Mouse (Mus musculus): Measurements from ENCODE around the gene Tcf25. TPM values are rescaled to one million over a fixed set of nuclear protein-coding genes. Genes with fewer than 3 reads are reported as not detected.
A peak's percentile ranks its signal among the peaks of the same experiment; 100 is the strongest.

Tcf25 gene
- polyA plus RNA-seq, 1 experiment from 2014 or later, result 163 TPM

GRCm38 (mm10) chr8:123352118-123352517 lies 21.4 kb upstream of the Tcf25 start:
- Histone ChIP-seq H3K4me1 (ENCODE audit: control insufficient read depth in 2 of 2, insufficient read depth in 2 of 2, low read length in 2 of 2) (peaks cover 14 to 15% of the 10 kb centered on the region in 2 experiments), H3K4me2 (ENCODE audit: low read length) (no peak overlapping the region), H3K9me3 (ENCODE audit: control insufficient read depth, low read length) (no peaks in the 10 kb centered on the region), H3K27me3 (ENCODE audit: control insufficient read depth, insufficient read depth, low read length) (peaks cover 21% of the 10 kb centered on the region), H3K9ac (ENCODE audit: low read length) (no peak overlapping the region), H3K36me3 (ENCODE audit: control insufficient read depth, insufficient read depth, low read length) (no peaks in the 10 kb centered on the region), H3K4me3 (ENCODE audit: control insufficient read depth in 1 of 2, insufficient read depth in 1 of 2, low read depth in 1 of 2, low read length in 2 of 2) (no peak overlapping the region), H3K27ac (replicated peaks in 1 of 2; ENCODE audit: control insufficient read depth in 1 of 2, insufficient read depth in 1 of 2, low read depth in 2 of 2, low read length in 2 of 2) (no peak overlapping the region)
- ATAC-seq (ENCODE audit: insufficient number of reproducible peaks, insufficient read depth, low FRiP score, low read depth), result no peak
- 73% methylated on average over 12 of the region's 12 CpGs for WGBS

- 52% methylated on average over 13 of the region's 13 CpGs for WGBS
These were observed 20.8 kb upstream of the Tcf25 start for GRCm38 (mm10) chr8:123352786-123353185.

GRCm38 (mm10) chr8:123353216-123353615 lies 20.3 kb upstream of the Tcf25 start:
- WGBS, result 49% methylated on average over 11 of the region's 11 CpGs
- no peaks in the 10 kb centered on the region for H3K36me3 ChIP-seq (ENCODE audit: control insufficient read depth, insufficient read depth, low read length)

More at GRCm38 (mm10) chr8:123352786-123353185, 20.8 kb upstream of the Tcf25 start:
- H3K4me2 ChIP-seq (ENCODE audit: low read length), result no peak overlapping the region
- H3K4me3 ChIP-seq (ENCODE audit: control insufficient read depth in 1 of 2, insufficient read depth in 1 of 2, low read depth in 1 of 2, low read length in 2 of 2), result no peak overlapping the region
- no peak for ATAC-seq (ENCODE audit: insufficient number of reproducible peaks, insufficient read depth, low FRiP score, low read depth)
- H3K36me3 ChIP-seq (ENCODE audit: control insufficient read depth, insufficient read depth, low read length), result no peaks in the 10 kb centered on the region
- peaks cover 13 to 14% of the 10 kb centered on the region in 2 experiments for H3K4me1 ChIP-seq (ENCODE audit: control insufficient read depth in 2 of 2, insufficient read depth in 2 of 2, low read length in 2 of 2)
- H3K27me3 ChIP-seq (ENCODE audit: control insufficient read depth, insufficient read depth, low read length), result peaks cover 21% of the 10 kb centered on the region
- no peak overlapping the region for H3K27ac ChIP-seq (replicated peaks in 1 of 2; ENCODE audit: control insufficient read depth in 1 of 2, insufficient read depth in 1 of 2, low read depth in 2 of 2, low read length in 2 of 2)
- H3K9ac ChIP-seq (ENCODE audit: low read length), result no peak overlapping the region
- H3K9me3 ChIP-seq (ENCODE audit: control insufficient read depth, low read length), result no peaks in the 10 kb centered on the region

GRCm38 (mm10) chr8:123361082-123361739 lies 12.3 kb upstream of the Tcf25 start:
- H3K4me3 ChIP-seq (ENCODE audit: control insufficient read depth in 1 of 2, insufficient read depth in 1 of 2, low read depth in 1 of 2, low read length in 2 of 2), result no peak overlapping the region
- H3K4me2 ChIP-seq (ENCODE audit: low read length), result no peak overlapping the region
- H3K36me3 ChIP-seq (ENCODE audit: control insufficient read depth, insufficient read depth, low read length), result no peaks in the 10 kb centered on the region
- H3K9me3 ChIP-seq (ENCODE audit: control insufficient read depth, low read length), result no peaks in the 10 kb centered on the region
- no peak overlapping the region for H3K9ac ChIP-seq (ENCODE audit: low read length)
- WGBS, result 36% methylated on average over 12 of the region's 12 CpGs
- H3K27me3 ChIP-seq (ENCODE audit: control insufficient read depth, insufficient read depth, low read length), result no peaks in the 10 kb centered on the region
- H3K27ac ChIP-seq (replicated peaks in 1 of 2; ENCODE audit: control insufficient read depth in 1 of 2, insufficient read depth in 1 of 2, low read depth in 2 of 2, low read length in 2 of 2), result no peak overlapping the region
- H3K4me1 ChIP-seq (ENCODE audit: control insufficient read depth in 2 of 2, insufficient read depth in 2 of 2, low read length in 2 of 2), result no peaks in the 10 kb centered on the region
- no peak; the same call in 1 of the 2 replicates for ATAC-seq (ENCODE audit: insufficient number of reproducible peaks, insufficient read depth, low FRiP score, low read depth)

More at GRCm38 (mm10) chr8:123353216-123353615, 20.3 kb upstream of the Tcf25 start:
- H3K4me1 ChIP-seq (ENCODE audit: control insufficient read depth in 2 of 2, insufficient read depth in 2 of 2, low read length in 2 of 2), result peaks cover 8 to 10% of the 10 kb centered on the region in 2 experiments
- H3K27me3 ChIP-seq (ENCODE audit: control insufficient read depth, insufficient read depth, low read length), result peaks cover 21% of the 10 kb centered on the region
- no peak overlapping the region for H3K27ac ChIP-seq (replicated peaks in 1 of 2; ENCODE audit: control insufficient read depth in 1 of 2, insufficient read depth in 1 of 2, low read depth in 2 of 2, low read length in 2 of 2)
- H3K4me3 ChIP-seq (ENCODE audit: control insufficient read depth in 1 of 2, insufficient read depth in 1 of 2, low read depth in 1 of 2, low read length in 2 of 2), result no peak overlapping the region
- H3K4me2 ChIP-seq (ENCODE audit: low read length), result no peak overlapping the region
- H3K9ac ChIP-seq (ENCODE audit: low read length), result no peak overlapping the region
- no peak for ATAC-seq (ENCODE audit: insufficient number of reproducible peaks, insufficient read depth, low FRiP score, low read depth)
- H3K9me3 ChIP-seq (ENCODE audit: control insufficient read depth, low read length), result no peaks in the 10 kb centered on the region

GRCm38 (mm10) chr8:123374239-123374578 lies 656 bp downstream of the Tcf25 start:
- Histone ChIP-seq H3K4me2 (ENCODE audit: low read length) (peak overlapping the region; percentile 87), H3K4me3 (ENCODE audit: control insufficient read depth in 1 of 2, insufficient read depth in 1 of 2, low read depth in 1 of 2, low read length in 2 of 2) (peak overlapping the region; percentile 90 to 93), H3K4me1 (ENCODE audit: control insufficient read depth in 2 of 2, insufficient read depth in 2 of 2, low read length in 2 of 2) (peaks cover 3 to 10% of the 10 kb centered on the region in 2 experiments; a peak in 3 of 4 replicates), H3K9me3 (ENCODE audit: control insufficient read depth, low read length) (no peaks in the 10 kb centered on the region), H3K9ac (ENCODE audit: low read length) (peak overlapping the region; percentile 92), H3K36me3 (ENCODE audit: control insufficient read depth, insufficient read depth, low read length) (peaks cover 16% of the 10 kb centered on the region; the same call in 1 of the 2 replicates), H3K27me3 (ENCODE audit: control insufficient read depth, insufficient read depth, low read length) (no peaks in the 10 kb centered on the region), H3K27ac (replicated peaks in 1 of 2; ENCODE audit: control insufficient read depth in 1 of 2, insufficient read depth in 1 of 2, low read depth in 2 of 2, low read length in 2 of 2) (peak overlapping the region; percentile 98 to 99)
- peak; percentile 82 for ATAC-seq (ENCODE audit: insufficient number of reproducible peaks, insufficient read depth, low FRiP score, low read depth)
- WGBS, result under 1% methylated on average over 20 of the region's 20 CpGs

GRCm38 (mm10) chr8:123375701-123376100 lies 2.1 kb downstream of the Tcf25 start:
- H3K4me1 ChIP-seq (ENCODE audit: control insufficient read depth in 2 of 2, insufficient read depth in 2 of 2, low read length in 2 of 2), result peaks cover 3 to 10% of the 10 kb centered on the region in 2 experiments; a peak in 3 of 4 replicates
- H3K36me3 ChIP-seq (ENCODE audit: control insufficient read depth, insufficient read depth, low read length), result peaks cover 30% of the 10 kb centered on the region
- 88% methylated on average over 10 of the region's 10 CpGs for WGBS
- no peaks in the 10 kb centered on the region for H3K9me3 ChIP-seq (ENCODE audit: control insufficient read depth, low read length)
- H3K4me2 ChIP-seq (ENCODE audit: low read length), result no peak overlapping the region
- H3K27ac ChIP-seq (replicated peaks in 1 of 2; ENCODE audit: control insufficient read depth in 1 of 2, insufficient read depth in 1 of 2, low read depth in 2 of 2, low read length in 2 of 2), result no peak overlapping the region
- no peaks in the 10 kb centered on the region for H3K27me3 ChIP-seq (ENCODE audit: control insufficient read depth, insufficient read depth, low read length)
- H3K4me3 ChIP-seq (ENCODE audit: control insufficient read depth in 1 of 2, insufficient read depth in 1 of 2, low read depth in 1 of 2, low read length in 2 of 2), result no peak overlapping the region
- no peak overlapping the region for H3K9ac ChIP-seq (ENCODE audit: low read length)
- no peak for ATAC-seq (ENCODE audit: insufficient number of reproducible peaks, insufficient read depth, low FRiP score, low read depth)

GRCm38 (mm10) chr8:123376106-123376505 lies 2.6 kb downstream of the Tcf25 start:
- peaks cover 3 to 10% of the 10 kb centered on the region in 2 experiments; a peak in 3 of 4 replicates for H3K4me1 ChIP-seq (ENCODE audit: control insufficient read depth in 2 of 2, insufficient read depth in 2 of 2, low read length in 2 of 2)
- no peaks in the 10 kb centered on the region for H3K9me3 ChIP-seq (ENCODE audit: control insufficient read depth, low read length)
- no peaks in the 10 kb centered on the region for H3K27me3 ChIP-seq (ENCODE audit: control insufficient read depth, insufficient read depth, low read length)
- H3K36me3 ChIP-seq (ENCODE audit: control insufficient read depth, insufficient read depth, low read length), result peaks cover 34% of the 10 kb centered on the region
- no peak overlapping the region for H3K9ac ChIP-seq (ENCODE audit: low read length)
- WGBS, result 71% methylated on average over 8 of the region's 8 CpGs
- no peak overlapping the region for H3K4me3 ChIP-seq (ENCODE audit: control insufficient read depth in 1 of 2, insufficient read depth in 1 of 2, low read depth in 1 of 2, low read length in 2 of 2)
- no peak overlapping the region for H3K4me2 ChIP-seq (ENCODE audit: low read length)
- no peak overlapping the region for H3K27ac ChIP-seq (replicated peaks in 1 of 2; ENCODE audit: control insufficient read depth in 1 of 2, insufficient read depth in 1 of 2, low read depth in 2 of 2, low read length in 2 of 2)
- no peak for ATAC-seq (ENCODE audit: insufficient number of reproducible peaks, insufficient read depth, low FRiP score, low read depth)

GRCm38 (mm10) chr8:123381711-123382110 lies 8.2 kb downstream of the Tcf25 start:
- Histone ChIP-seq H3K36me3 (ENCODE audit: control insufficient read depth, insufficient read depth, low read length) (peaks cover 81% of the 10 kb centered on the region), H3K9me3 (ENCODE audit: control insufficient read depth, low read length) (no peaks in the 10 kb centered on the region), H3K4me1 (ENCODE audit: control insufficient read depth in 2 of 2, insufficient read depth in 2 of 2, low read length in 2 of 2) (no peaks in the 10 kb centered on the region), H3K4me2 (ENCODE audit: low read length) (no peak overlapping the region), H3K27ac (replicated peaks in 1 of 2; ENCODE audit: control insufficient read depth in 1 of 2, insufficient read depth in 1 of 2, low read depth in 2 of 2, low read length in 2 of 2) (no peak overlapping the region), H3K4me3 (ENCODE audit: control insufficient read depth in 1 of 2, insufficient read depth in 1 of 2, low read depth in 1 of 2, low read length in 2 of 2) (no peak overlapping the region), H3K9ac (ENCODE audit: low read length) (no peak overlapping the region), H3K27me3 (ENCODE audit: control insufficient read depth, insufficient read depth, low read length) (no peaks in the 10 kb centered on the region)
- 88% methylated on average over 4 of the region's 4 CpGs for WGBS
- ATAC-seq (ENCODE audit: insufficient number of reproducible peaks, insufficient read depth, low FRiP score, low read depth), result no peak
